Mouse (Mus musculus): ENCODE data around the gene Arhgap17.

DNA sequence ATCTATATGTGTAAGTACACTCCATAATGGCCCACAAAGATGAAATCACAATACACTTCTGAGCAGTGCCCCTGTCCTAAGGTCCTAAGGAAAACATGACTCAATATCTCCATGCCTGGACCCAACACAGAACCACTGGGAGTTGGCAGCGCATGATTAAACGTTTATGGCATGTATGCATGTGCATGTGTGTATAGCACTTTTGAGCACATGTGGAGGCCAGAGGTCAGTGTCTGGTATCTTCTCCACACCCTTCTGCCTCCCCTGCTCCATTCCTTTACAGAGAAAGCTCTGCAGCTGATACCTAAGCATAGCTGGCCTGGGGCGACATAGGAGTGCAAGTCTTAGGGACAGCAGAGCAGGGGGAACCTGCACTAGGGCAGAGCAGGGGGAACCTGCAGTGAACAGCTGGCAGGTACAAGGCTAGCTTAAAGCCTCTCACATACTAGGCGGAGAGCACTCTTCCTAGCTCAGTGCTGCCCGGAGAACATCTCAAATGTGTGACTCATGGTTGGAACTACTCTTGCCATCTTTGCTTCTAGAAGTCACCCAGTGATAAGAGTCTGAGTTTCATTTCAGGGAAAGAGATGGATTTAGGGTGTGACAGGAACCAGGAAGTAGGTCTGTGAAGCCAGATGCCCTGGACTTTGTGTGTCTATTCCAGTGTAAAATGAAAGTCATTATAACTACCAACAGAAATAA, 25.5 kb downstream of the Arhgap17 start:
- no peak for TF ChIP-seq POLR2A (IDR thresholded peaks at IDR 0.05; ENCODE audit: borderline replicate concordance, extremely low read depth, low read depth, low read length)
- TF ChIP-seq CTCF (IDR thresholded peaks at IDR 0.05; ENCODE audit: insufficient read depth, low read length), result no peak

Measured in lung, adult 2 months (tissue).